Mouse (Mus musculus) neural tube, embryonic 15.5 days (tissue): ENCODE results near the gene Nup35. TPM values are rescaled to one million over a fixed set of nuclear protein-coding genes. Genes with fewer than 3 reads are reported as not detected.

Experiments
- microRNA counts: library from miRNA; unstranded; fragments of <30 nt; microRNA quantifications from one replicate; lab custom pipeline; 2016
- microRNA-seq: library from miRNA; unstranded; fragments of <30 nt; microRNA quantifications from one replicate; pipeline ENCODE4, GENCODE M21; 2017
- polyA plus RNA-seq: library from polyadenylated mRNA; unstranded; fragments of >200 nt; fragmentation: Nextera tagmentation; extraction: Ambion mirVana; gene quantifications from 2 replicates; pipeline ENCODE4 v1.2.1, GENCODE M21; 2015

Nup35 gene
- polyA plus RNA-seq, 1 experiment from 2014 or later: 54.1 TPM

MicroRNAs encoded within 50 kb of the gene (microRNA counts, 519-probe panel; counts per million panel counts)
- 1,987 counts per million, percentile 42 among the panel's probes with 10 or more counts for microRNA mmu-miR-684 (lab: Ali Mortazavi, UCI)

Small RNA genes within 50 kb of the gene (microRNA-seq; reads per million reads assigned to microRNA genes)
- not detected for gene Mir684-1

Other genes with a start within 250 kb of the Nup35 start
- gene Frzb, start 169.6 kb upstream of the Nup35 start, polyA plus RNA-seq: 40.3 and 44.0 TPM in 2 replicates
- gene Nckap1, start 35.9 kb upstream of the Nup35 start, polyA plus RNA-seq: 86.3 and 97.5 TPM in 2 replicates
- 14.8 and 16.2 TPM in 2 replicates for gene Dusp19, start 191 bp upstream of the Nup35 start, polyA plus RNA-seq